Mouse (Mus musculus): ENCODE data around the gene Tex2. TPM values are rescaled to one million over a fixed set of nuclear protein-coding genes. Genes with fewer than 3 reads are reported as not detected.
A peak's percentile ranks its signal among the peaks of the same experiment; 100 is the strongest.

Tex2 gene
- polyA plus RNA-seq, 1 experiment, result 9.2 TPM

- WGBS, result 60% methylated on average over 11 of the region's 11 CpGs
- Histone ChIP-seq H3K27ac (ENCODE audit: control insufficient read depth, insufficient read depth, low read depth, low read length, poor library complexity) (no peak overlapping the region), H3K4me3 (replicated peaks; ENCODE audit: control insufficient read depth, low read depth, low read length) (no peak overlapping the region), H3K4me1 (ENCODE audit: control insufficient read depth, insufficient read depth, low read length) (peaks cover 5% of the 10 kb centered on the region)
- TF ChIP-seq CTCF (IDR thresholded peaks at IDR 0.05; ENCODE audit: control insufficient read depth, insufficient read depth, low read length) (no peak), POLR2A (IDR thresholded peaks at IDR 0.05; ENCODE audit: borderline replicate concordance, control insufficient read depth, low read depth, low read length) (no peak)
Measured at GRCm38 (mm10) chr11:106571026-106571983, 41.9 kb downstream of the Tex2 start.

GRCm38 (mm10) chr11:106568329-106568960 is 44.8 kb downstream of the Tex2 start:
- no peak overlapping the region for H3K27ac ChIP-seq (ENCODE audit: control insufficient read depth, insufficient read depth, low read depth, low read length, poor library complexity)
- 85% methylated on average over 14 of the region's 14 CpGs for whole genome bisulfite sequencing
- TF ChIP-seq CTCF (IDR thresholded peaks at IDR 0.05; ENCODE audit: control insufficient read depth, insufficient read depth, low read length) (no peak), POLR2A (IDR thresholded peaks at IDR 0.05; ENCODE audit: borderline replicate concordance, control insufficient read depth, low read depth, low read length) (no peak)
- H3K4me1 ChIP-seq (ENCODE audit: control insufficient read depth, insufficient read depth, low read length), result peaks cover 7% of the 10 kb centered on the region
- H3K4me3 ChIP-seq (replicated peaks; ENCODE audit: control insufficient read depth, low read depth, low read length), result no peak overlapping the region

DNA sequence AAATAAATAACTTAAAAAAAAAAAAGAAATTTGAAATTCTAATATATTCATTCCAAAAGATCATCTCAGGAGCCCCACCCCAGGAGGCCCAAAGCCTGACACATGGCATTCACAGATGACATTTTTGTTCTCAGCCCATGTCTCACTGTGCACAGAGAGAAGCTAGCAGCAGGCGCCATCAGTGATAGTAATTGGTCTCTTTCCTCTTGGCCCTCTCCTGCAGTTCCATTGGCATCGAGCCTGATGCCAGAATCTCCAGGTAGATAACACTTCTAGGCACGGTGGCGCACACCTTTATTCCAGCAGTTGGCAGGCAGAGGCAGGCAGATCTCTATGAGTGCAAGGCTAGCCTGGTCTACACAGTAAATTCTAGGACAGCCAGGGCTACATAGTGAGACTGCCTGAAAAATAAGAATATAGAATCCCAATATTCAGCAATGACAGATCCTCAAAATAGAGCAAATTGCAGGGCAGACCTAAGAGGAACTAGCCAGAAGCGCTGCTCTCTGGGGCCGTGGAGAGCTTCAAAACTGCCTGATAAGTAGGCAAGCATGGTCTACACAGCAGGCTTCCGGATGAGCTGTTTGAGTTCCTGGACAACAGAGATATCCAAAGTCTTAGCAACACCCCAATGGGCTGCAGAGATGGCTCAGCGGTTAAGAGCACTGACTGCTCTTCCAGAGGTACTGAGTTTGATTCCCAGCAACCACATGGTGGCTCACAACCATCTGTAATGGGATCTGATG is 47.0 kb downstream of the Tex2 start:
- no peak overlapping the region for H3K4me3 ChIP-seq (replicated peaks; ENCODE audit: control insufficient read depth, low read depth, low read length)
- H3K4me1 ChIP-seq (ENCODE audit: control insufficient read depth, insufficient read depth, low read length), result peaks cover 7% of the 10 kb centered on the region
- WGBS, result 87% methylated on average over 8 of the region's 8 CpGs
- H3K27ac ChIP-seq (ENCODE audit: control insufficient read depth, insufficient read depth, low read depth, low read length, poor library complexity), result no peak overlapping the region
- TF ChIP-seq POLR2A (IDR thresholded peaks at IDR 0.05; ENCODE audit: borderline replicate concordance, control insufficient read depth, low read depth, low read length), result no peak
- TF ChIP-seq CTCF (IDR thresholded peaks at IDR 0.05; ENCODE audit: control insufficient read depth, insufficient read depth, low read length), result no peak

DNA sequence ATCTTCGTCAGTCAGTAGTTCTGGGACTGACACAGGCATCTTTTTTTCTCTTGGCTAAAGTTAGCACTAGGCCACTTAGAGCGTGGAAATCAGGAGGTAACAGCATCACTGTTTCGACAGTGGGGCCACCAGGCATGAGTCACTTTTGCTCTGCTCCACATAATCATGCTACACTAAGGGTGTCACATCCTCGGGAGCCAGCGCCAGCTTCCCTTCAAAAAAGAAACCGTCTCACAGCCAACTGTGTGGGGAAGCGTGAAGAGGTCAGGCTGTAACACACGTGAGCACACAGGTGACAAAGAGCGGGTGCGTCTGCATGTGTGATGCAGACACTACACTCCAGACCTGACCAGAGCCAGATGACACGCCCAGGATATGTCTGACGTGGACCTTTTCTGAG is 49.0 kb downstream of the Tex2 start:
- TF ChIP-seq CTCF (IDR thresholded peaks at IDR 0.05; ENCODE audit: control insufficient read depth, insufficient read depth, low read length) (no peak), POLR2A (IDR thresholded peaks at IDR 0.05; ENCODE audit: borderline replicate concordance, control insufficient read depth, low read depth, low read length) (no peak)
- Histone ChIP-seq H3K27ac (ENCODE audit: control insufficient read depth, insufficient read depth, low read depth, low read length, poor library complexity) (no peak overlapping the region), H3K4me1 (ENCODE audit: control insufficient read depth, insufficient read depth, low read length) (peaks cover 6% of the 10 kb centered on the region), H3K4me3 (replicated peaks; ENCODE audit: control insufficient read depth, low read depth, low read length) (no peak overlapping the region)
- WGBS, result 57% methylated on average over 12 of the region's 12 CpGs

DNA sequence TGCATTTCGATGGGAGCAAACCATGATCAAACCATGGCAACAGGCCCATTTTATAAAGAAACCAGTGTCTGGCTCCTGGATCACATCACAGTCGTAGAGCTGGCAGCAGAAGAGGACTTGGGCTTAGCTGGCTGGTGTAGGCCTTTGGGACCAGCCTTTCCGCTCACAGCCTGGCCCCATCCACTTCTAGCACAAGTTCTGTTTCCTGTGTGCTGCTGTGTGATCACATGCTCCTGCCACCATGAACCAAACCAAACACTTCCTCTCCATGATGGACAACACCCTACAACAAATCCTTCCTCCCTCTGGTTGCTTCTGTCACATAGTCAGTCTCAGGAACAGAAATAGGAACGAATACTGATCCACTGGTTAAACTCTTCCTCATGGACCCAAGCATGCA is 50.5 kb downstream of the Tex2 start:
- Histone ChIP-seq H3K4me1 (ENCODE audit: control insufficient read depth, insufficient read depth, low read length) (peaks cover 4% of the 10 kb centered on the region), H3K27ac (ENCODE audit: control insufficient read depth, insufficient read depth, low read depth, low read length, poor library complexity) (0 out of 2 replicates have a peak overlapping the region, but pooled peaks have one; percentile 5), H3K4me3 (replicated peaks; ENCODE audit: control insufficient read depth, low read depth, low read length) (no peak overlapping the region)
- WGBS, result 46% methylated on average over 4 of the region's 4 CpGs
- no peak for TF ChIP-seq CTCF (IDR thresholded peaks at IDR 0.05; ENCODE audit: control insufficient read depth, insufficient read depth, low read length)
- no peak for TF ChIP-seq POLR2A (IDR thresholded peaks at IDR 0.05; ENCODE audit: borderline replicate concordance, control insufficient read depth, low read depth, low read length)

GRCm38 (mm10) chr11:106559773-106560172 is 53.5 kb downstream of the Tex2 start:
- H3K4me3 ChIP-seq (replicated peaks; ENCODE audit: control insufficient read depth, low read depth, low read length), result no peak overlapping the region
- H3K4me1 ChIP-seq (ENCODE audit: control insufficient read depth, insufficient read depth, low read length), result peaks cover 6% of the 10 kb centered on the region
- no peak overlapping the region for H3K27ac ChIP-seq (ENCODE audit: control insufficient read depth, insufficient read depth, low read depth, low read length, poor library complexity)
- TF ChIP-seq CTCF (IDR thresholded peaks at IDR 0.05; ENCODE audit: control insufficient read depth, insufficient read depth, low read length) (no peak), POLR2A (IDR thresholded peaks at IDR 0.05; ENCODE audit: borderline replicate concordance, control insufficient read depth, low read depth, low read length) (no peak)
- 84% methylated on average over 7 of the region's 7 CpGs for WGBS

DNA sequence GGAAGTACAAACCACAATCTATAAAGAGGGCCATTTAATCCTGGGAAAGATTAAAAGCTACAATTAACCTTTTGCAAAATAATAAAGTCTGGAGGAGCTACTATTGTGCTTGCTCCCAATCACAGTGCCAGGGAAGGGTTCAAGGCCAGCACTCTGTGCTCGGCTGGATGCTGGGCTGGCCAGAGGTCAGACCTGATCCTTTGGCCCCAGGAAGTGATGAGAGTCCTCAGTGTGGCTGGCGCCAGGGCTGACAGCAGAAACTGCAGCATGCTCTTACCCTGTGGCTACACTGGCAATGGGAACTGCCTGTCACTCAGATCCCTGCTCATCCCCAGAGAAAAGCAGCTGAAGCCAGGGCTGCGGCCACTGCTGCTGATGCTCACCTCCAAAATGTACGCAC is 55.2 kb downstream of the Tex2 start:
- no peak for TF ChIP-seq CTCF (IDR thresholded peaks at IDR 0.05; ENCODE audit: control insufficient read depth, insufficient read depth, low read length)
- TF ChIP-seq POLR2A (IDR thresholded peaks at IDR 0.05; ENCODE audit: borderline replicate concordance, control insufficient read depth, low read depth, low read length), result no peak
- 74% methylated on average over 4 of the region's 4 CpGs for WGBS
- Histone ChIP-seq H3K27ac (ENCODE audit: control insufficient read depth, insufficient read depth, low read depth, low read length, poor library complexity) (no peak overlapping the region), H3K4me3 (replicated peaks; ENCODE audit: control insufficient read depth, low read depth, low read length) (no peak overlapping the region), H3K4me1 (ENCODE audit: control insufficient read depth, insufficient read depth, low read length) (peaks cover 4% of the 10 kb centered on the region)

DNA sequence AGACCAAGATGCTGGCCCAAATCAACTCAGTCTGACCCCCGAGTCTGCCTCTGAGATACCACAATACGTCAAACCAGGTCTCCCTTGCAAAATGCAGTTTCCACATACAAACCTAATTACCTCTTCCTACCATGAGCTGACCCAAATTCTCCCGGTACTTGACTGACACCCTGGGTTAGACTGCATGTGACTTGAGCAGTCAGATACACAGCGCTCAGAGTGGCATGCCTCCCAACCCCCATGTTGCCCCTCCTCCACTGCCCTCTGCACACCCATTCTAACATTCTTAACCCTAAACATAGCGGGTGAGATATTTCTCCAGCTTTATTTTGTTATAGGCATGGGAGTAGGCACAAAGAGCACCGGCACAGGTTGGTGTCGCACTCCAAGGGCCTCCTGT is 55.8 kb downstream of the Tex2 start:
- Histone ChIP-seq H3K4me3 (replicated peaks; ENCODE audit: control insufficient read depth, low read depth, low read length) (no peak overlapping the region), H3K27ac (ENCODE audit: control insufficient read depth, insufficient read depth, low read depth, low read length, poor library complexity) (no peak overlapping the region), H3K4me1 (ENCODE audit: control insufficient read depth, insufficient read depth, low read length) (peaks cover 3% of the 10 kb centered on the region)
- WGBS, result 69% methylated on average over 7 of the region's 7 CpGs
- TF ChIP-seq CTCF (IDR thresholded peaks at IDR 0.05; ENCODE audit: control insufficient read depth, insufficient read depth, low read length), result no peak
- no peak for TF ChIP-seq POLR2A (IDR thresholded peaks at IDR 0.05; ENCODE audit: borderline replicate concordance, control insufficient read depth, low read depth, low read length)

Data from bone marrow, adult 2 months (tissue).